Mouse (Mus musculus) kidney, adult 2 months (tissue): ENCODE measurements at regions not wholly inside any gene's neighbourhood (a gene's known extent, or its start where the extent isn't known, plus 50 kb on each side); places are given as distances from the start of the nearest gene placed in this dataset.

Source experiments
- DNase-seq: peaks from one replicate; pipeline ENCODE4 v3.0.0; 2021
- H3K27ac ChIP-seq: fragments of 200-500 bp; 2 replicates; pipeline ENCODE4 v1.5.1; 2012; ENCODE audit warnings: low read depth, low read length, control low read depth, inconsistent platforms; ENCODE audit not compliant: insufficient read depth
- H3K27me3 ChIP-seq: fragments of 200-500 bp; replicated peaks from 2 replicates; pipeline ENCODE4 v1.6.1; 2012; ENCODE audit warnings: mild to moderate bottlenecking, moderate library complexity, low read length, inconsistent platforms; ENCODE audit not compliant: control insufficient read depth, insufficient read depth
- H3K36me3 ChIP-seq: fragments of 200-500 bp; 2 replicates; pipeline ENCODE4 v1.6.1; 2012; ENCODE audit warnings: mild to moderate bottlenecking, moderate library complexity, low read length, inconsistent platforms; ENCODE audit not compliant: control insufficient read depth, insufficient read depth
- H3K4me1 ChIP-seq: fragments of 200-500 bp; 2 replicates; pipeline ENCODE4 v1.6.1; 2011; ENCODE audit warnings: low read length; ENCODE audit not compliant: control insufficient read depth, insufficient read depth
- H3K4me3 ChIP-seq: fragments of 200-500 bp; 2 replicates; pipeline ENCODE4 v1.5.1; 2011; ENCODE audit warnings: mild to moderate bottlenecking, low read depth, low read length, control low read depth; ENCODE audit not compliant: insufficient read depth
- CTCF ChIP-seq: fragments of 200-500 bp; conservative IDR thresholded peaks from 2 replicates; pipeline ENCODE4 v1.5.1; 2011; ENCODE audit warnings: low read depth, mild to moderate bottlenecking, control low read depth, low read length, moderate library complexity, mixed read lengths; ENCODE audit not compliant: insufficient read depth, insufficient read length
- POLR2A ChIP-seq: fragments of 200-500 bp; IDR thresholded peaks from one replicate; pipeline ENCODE4 v1.6.1; 2011; ENCODE audit warnings: low read depth, low read length, control low read depth
- WGBS: fragments of 180-500 bp; shearing (Covaris S2); methylation state at CpG from one replicate; pipeline ENCODE4 v1.1.7; 2018; 5-methylcytosine and 5-hydroxymethylcytosine counted together

DNA sequence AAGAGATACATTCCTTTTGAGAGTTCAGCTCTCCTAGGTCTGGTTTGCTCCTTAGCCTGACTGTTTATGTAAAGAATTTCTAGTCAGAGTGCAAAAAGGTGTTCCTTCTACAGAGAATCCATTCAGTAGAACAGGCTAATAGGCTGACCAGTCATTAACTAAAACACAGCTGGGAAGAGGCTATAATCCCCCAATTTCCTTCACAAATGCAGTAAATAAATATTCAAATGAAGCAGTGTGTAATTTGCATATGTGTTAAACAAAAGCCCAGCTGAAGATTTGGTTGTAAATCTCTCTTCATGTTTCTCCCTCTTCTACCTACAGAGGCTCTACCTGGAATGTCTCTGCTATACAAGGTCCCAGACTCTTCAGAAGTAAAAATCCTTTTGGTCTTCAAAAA is 600.2 kb upstream of the Mef2c start:
- Histone ChIP-seq H3K27me3 (no peaks in the 10 kb centered on the region), H3K4me3 (no peak overlapping the region), H3K4me1 (no peaks in the 10 kb centered on the region), H3K36me3 (no peaks in the 10 kb centered on the region), H3K27ac (no peak overlapping the region)
- no peak for TF ChIP-seq POLR2A
- DNase-seq: no peak

DNA sequence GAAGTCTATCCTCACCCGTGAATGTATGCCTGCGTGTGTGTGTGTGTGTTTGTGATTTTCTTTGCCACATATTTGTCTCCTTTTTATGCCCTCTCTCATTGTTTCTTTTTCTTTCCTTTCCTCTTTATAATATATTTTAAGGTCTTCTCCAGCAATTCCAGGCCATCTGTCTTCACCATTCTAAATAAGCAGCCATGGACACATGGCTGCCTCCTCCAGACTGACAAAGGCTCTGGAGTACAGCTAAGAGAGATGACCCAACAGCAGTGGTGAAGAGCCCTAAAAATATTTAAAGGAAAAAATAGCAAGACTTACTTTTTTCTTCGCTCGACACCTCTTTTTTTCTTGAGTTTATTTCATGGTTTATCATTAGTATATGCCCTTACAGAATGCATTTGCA is 596.1 kb upstream of the Mef2c start:
- TF ChIP-seq CTCF (no peak), POLR2A (no peak)

DNA sequence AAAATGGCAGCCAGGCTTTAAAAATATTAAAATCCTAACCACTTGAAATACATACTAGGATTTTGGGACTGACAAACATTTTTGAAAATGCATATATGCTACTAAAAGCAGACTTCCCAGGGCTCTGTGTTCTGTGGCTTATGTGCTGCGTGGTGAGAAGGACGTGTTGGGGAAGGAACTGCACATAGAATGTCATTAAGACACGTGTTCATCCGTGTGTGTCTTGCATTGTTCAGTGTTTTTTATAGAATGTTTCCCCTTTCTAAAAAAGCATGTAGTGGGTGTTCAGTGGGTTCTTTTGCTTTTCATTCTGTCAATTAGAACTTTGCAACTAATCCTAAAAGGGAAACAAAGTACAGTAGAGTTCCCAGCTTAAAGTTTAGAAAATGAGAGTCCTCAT is 594.7 kb upstream of the Mef2c start:
- 85% methylated on average over 4 of the region's 4 CpGs for WGBS
- no peak for DNase-seq
- Histone ChIP-seq H3K27me3 (no peaks in the 10 kb centered on the region), H3K27ac (no peak overlapping the region), H3K36me3 (no peaks in the 10 kb centered on the region), H3K4me3 (no peak overlapping the region), H3K4me1 (no peaks in the 10 kb centered on the region)
- no peak for TF ChIP-seq CTCF

More for the DNA sequence above, 596.1 kb upstream of the Mef2c start:
- WGBS: 91% methylated on average over 4 of the region's 4 CpGs
- H3K4me3 ChIP-seq: no peak overlapping the region
- H3K27me3 ChIP-seq: no peaks in the 10 kb centered on the region
- H3K27ac ChIP-seq: no peak overlapping the region
- H3K4me1 ChIP-seq: no peaks in the 10 kb centered on the region
- DNase-seq: no peak
- H3K36me3 ChIP-seq: no peaks in the 10 kb centered on the region

DNA sequence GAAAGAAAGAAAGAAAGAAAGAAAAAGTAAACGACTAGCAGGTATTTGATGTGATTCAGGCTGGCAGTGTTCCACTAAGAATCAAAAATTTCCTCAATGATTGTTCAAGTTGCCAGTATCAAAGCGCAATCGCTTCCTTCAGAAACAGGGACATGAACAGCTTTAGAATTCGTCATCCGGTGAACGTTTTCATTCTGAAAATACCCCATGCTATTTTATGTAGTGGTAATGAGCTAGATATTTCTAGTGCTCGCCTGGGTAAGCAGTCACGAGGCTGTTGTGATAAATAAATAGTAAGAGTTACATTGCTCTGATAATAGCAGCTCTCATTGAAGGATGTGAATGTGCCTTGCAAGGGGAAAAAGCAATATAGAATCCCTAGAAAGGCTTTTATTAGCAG is 591.0 kb upstream of the Mef2c start:
- 89% methylated on average over 8 of the region's 8 CpGs for WGBS
- TF ChIP-seq POLR2A (no peak), CTCF (no peak)
- DNase-seq: no peak

DNA sequence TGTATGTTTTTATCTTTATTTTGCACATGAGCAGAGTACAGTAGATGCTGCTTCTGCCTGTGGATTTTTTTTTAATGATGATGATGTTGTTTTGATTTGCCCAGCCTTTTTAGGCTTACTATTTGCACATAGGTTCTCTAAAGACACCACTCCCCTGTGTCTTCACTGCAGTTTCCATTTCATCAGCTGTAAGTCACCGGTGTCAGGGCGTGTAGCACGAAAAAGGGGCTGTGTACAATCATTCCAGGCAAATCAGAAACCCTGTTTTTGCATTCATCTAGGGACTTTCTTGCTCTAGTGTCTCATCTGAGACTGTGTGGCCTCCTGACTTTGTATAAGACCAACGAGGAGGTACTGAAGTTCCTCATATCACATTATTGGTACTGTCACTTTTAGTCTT is 588.6 kb upstream of the Mef2c start:
- Histone ChIP-seq H3K27me3 (no peaks in the 10 kb centered on the region), H3K27ac (no peak overlapping the region), H3K4me3 (no peak overlapping the region), H3K4me1 (no peaks in the 10 kb centered on the region), H3K36me3 (no peaks in the 10 kb centered on the region)
- TF ChIP-seq CTCF (no peak), POLR2A (no peak)
- 80% methylated on average over 4 of the region's 4 CpGs for WGBS
- DNase-seq: no peak

More for the DNA sequence above, 591.0 kb upstream of the Mef2c start:
- no peaks in the 10 kb centered on the region for H3K4me1 ChIP-seq
- H3K4me3 ChIP-seq: no peak overlapping the region
- H3K36me3 ChIP-seq: no peaks in the 10 kb centered on the region
- no peaks in the 10 kb centered on the region for H3K27me3 ChIP-seq
- no peak overlapping the region for H3K27ac ChIP-seq

DNA sequence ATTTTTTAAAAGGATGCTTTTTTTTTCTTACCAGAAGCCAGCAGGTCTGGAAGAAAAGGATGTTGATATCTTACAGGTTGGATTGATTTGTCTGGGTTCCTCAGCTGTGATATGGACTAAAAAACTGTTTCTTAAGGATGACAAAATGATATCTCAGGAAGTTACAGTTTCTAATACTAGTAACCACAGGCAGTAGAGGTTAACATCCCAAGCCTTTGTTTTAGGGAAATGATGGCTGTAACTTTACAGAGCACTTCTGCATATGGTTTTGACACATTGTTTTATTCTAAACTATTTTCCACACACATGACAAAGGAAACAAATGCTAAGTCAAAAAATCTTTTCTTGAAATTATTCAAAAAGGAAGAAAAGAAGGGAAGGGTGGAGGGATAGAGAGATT is 573.8 kb upstream of the Mef2c start:
- TF ChIP-seq CTCF (no peak), POLR2A (no peak)
- H3K4me1 ChIP-seq: no peaks in the 10 kb centered on the region
- no peak overlapping the region for H3K27ac ChIP-seq
- no peak overlapping the region for H3K4me3 ChIP-seq
- no peaks in the 10 kb centered on the region for H3K36me3 ChIP-seq
- DNase-seq: no peak
- H3K27me3 ChIP-seq: no peaks in the 10 kb centered on the region

DNA sequence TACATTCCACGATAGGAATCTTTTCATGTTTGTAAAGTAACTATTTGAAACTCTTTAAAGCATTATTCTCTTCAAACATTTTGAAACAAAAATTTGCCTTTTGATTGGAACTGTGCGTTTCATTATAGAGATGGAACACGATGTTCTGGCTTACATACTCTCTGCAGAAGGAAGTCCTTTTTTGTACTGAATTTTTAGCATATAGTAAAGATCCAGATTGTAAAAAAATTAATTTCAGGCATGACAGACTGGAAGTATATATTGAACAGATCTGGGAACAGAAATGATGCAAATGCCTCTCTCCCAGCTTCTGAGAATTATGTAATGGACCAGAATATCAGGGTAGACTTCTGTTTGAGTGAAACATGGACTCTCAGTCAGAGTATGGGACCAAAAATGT is 566.0 kb upstream of the Mef2c start:
- WGBS: 83% methylated on average over 3 of the region's 3 CpGs
- DNase-seq: no peak
- no peak for TF ChIP-seq CTCF
- no peak for TF ChIP-seq POLR2A

DNA sequence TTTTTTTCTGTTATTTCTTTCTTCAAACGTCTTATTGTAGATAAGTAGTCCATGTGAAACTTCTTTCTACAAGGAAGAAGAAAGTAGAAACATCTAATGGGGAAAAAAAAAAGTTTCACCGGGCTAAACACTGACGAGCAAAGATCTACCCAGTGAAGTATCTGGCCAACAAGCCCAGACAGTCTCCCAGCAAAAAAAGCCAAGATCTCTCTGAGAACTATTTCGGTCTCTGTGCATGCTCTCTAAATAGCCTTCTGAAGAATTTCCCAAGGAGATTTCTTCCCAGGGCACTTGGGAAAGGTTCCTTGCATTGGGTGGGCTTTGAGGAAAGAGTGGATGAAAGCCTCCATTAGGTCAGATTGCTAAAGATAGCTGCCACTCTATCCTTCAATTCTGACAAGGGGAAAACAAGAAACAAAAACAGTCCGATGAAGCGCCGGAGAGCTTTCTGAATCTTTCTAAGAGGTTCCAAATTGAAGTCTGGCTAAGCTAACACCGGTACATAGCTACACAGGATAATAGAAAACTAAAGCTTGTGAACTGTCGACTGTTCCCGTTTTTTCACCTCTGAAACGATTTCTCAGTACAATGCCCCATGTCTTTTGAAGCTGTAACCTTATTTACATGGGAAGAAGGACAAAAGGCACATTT is 561.0 kb upstream of the Mef2c start:
- Histone ChIP-seq H3K4me3 (no peak overlapping the region), H3K27ac (no peak overlapping the region), H3K27me3 (no peaks in the 10 kb centered on the region), H3K36me3 (no peaks in the 10 kb centered on the region), H3K4me1 (no peaks in the 10 kb centered on the region)
- no peak for DNase-seq
- TF ChIP-seq POLR2A (no peak), CTCF (no peak)
- WGBS: 68% methylated on average over 11 of the region's 11 CpGs

More for the DNA sequence above, 566.0 kb upstream of the Mef2c start:
- Histone ChIP-seq H3K27ac (no peak overlapping the region), H3K4me1 (no peaks in the 10 kb centered on the region), H3K36me3 (no peaks in the 10 kb centered on the region), H3K4me3 (no peak overlapping the region), H3K27me3 (no peaks in the 10 kb centered on the region)
